Mouse (Mus musculus) heart, embryonic 14.5 days (tissue): ENCODE results near the gene Kif7. TPM values are rescaled to one million over a fixed set of nuclear protein-coding genes. Genes with fewer than 3 reads are reported as not detected.

ENCODE experiments used
- ATAC-seq: fragments of 200-750 bp; cut with Nextera tagmentation; 2 replicates; pipeline ENCODE4 v1.8.0; 2017; ENCODE audit warnings: low read depth, moderate TSS enrichment; ENCODE audit not compliant: insufficient number of reproducible peaks, insufficient read depth, low FRiP score
- H3K27ac ChIP-seq, 2 experiments: fragments of 200-500 bp in 1 of 2; fragments of 300-500 bp in 1 of 2; sonication (generic) in 1 of 2; replicated peaks in 1 of 2; 2 replicates each; pipeline ENCODE4 v1.5.1; 2012 to 2014; ENCODE audit warnings: low read depth in 2 of 2, low read length in 2 of 2, control low read depth in 1 of 2, mild to moderate bottlenecking in 1 of 2, mixed read lengths in 1 of 2; ENCODE audit not compliant: control insufficient read depth in 1 of 2, insufficient read depth in 1 of 2
- H3K27me3 ChIP-seq: fragments of 300-500 bp; sonication (generic); 2 replicates; pipeline ENCODE4 v1.6.1; 2014; ENCODE audit warnings: mild to moderate bottlenecking, low read length, control low read depth; ENCODE audit not compliant: control insufficient read depth, insufficient read depth
- H3K36me3 ChIP-seq: fragments of 300-500 bp; sonication (generic); 2 replicates; pipeline ENCODE4 v1.6.1; 2014; ENCODE audit warnings: mild to moderate bottlenecking, control low read depth, low read length, mixed read lengths; ENCODE audit not compliant: control insufficient read depth, insufficient read depth
- H3K4me1 ChIP-seq, 2 experiments: fragments of 200-500 bp in 1 of 2; fragments of 300-500 bp in 1 of 2; sonication (generic) in 1 of 2; 2 replicates each; pipeline ENCODE4 v1.6.1; 2012 to 2014; ENCODE audit warnings: low read length in 2 of 2, control low read depth in 1 of 2, mixed read lengths in 1 of 2; ENCODE audit not compliant: control insufficient read depth in 2 of 2, insufficient read depth in 2 of 2
- H3K4me2 ChIP-seq: fragments of 300-500 bp; sonication (generic); 2 replicates; pipeline ENCODE4 v1.6.1; 2014; ENCODE audit warnings: mild to moderate bottlenecking, low read length
- H3K4me3 ChIP-seq, 2 experiments: fragments of 200-500 bp in 1 of 2; fragments of 300-500 bp in 1 of 2; sonication (generic) in 1 of 2; 2 replicates each; pipeline ENCODE4 v1.5.1; 2012 to 2014; ENCODE audit warnings: low read length in 2 of 2, mild to moderate bottlenecking in 2 of 2, control low read depth in 1 of 2, low read depth in 1 of 2, moderate library complexity in 1 of 2; ENCODE audit not compliant: control insufficient read depth in 1 of 2, insufficient read depth in 1 of 2
- H3K9ac ChIP-seq: fragments of 300-500 bp; sonication (generic); 2 replicates; pipeline ENCODE4 v1.6.1; 2014; ENCODE audit warnings: mild to moderate bottlenecking, low read length
- H3K9me3 ChIP-seq: fragments of 300-500 bp; sonication (generic); 2 replicates; pipeline ENCODE4 v1.6.1; 2016; ENCODE audit warnings: low read length, control low read depth; ENCODE audit not compliant: control insufficient read depth
- WGBS: fragments of 180-500 bp; shearing (Covaris S2); extraction: QIAGEN DNeasy Blood & Tissue Kit; methylation state at CpG from one replicate; pipeline ENCODE4 v1.1.7; 2014; 5-methylcytosine and 5-hydroxymethylcytosine counted together
- polyA plus RNA-seq: library from polyadenylated mRNA; unstranded; fragments of >200 nt; fragmentation: Nextera tagmentation; extraction: Ambion mirVana; gene quantifications from 2 replicates; pipeline ENCODE4 v1.2.1, GENCODE M21; 2014

Gene Kif7
- polyA plus RNA-seq, 1 experiment from 2014 or later = 2.0 TPM

GRCm38 (mm10) chr7:79654185-79654584 lies 61.3 kb downstream of the Kif7 start:
- no peak overlapping the region for H3K4me3 ChIP-seq
- H3K27ac ChIP-seq = no peak overlapping the region
- 67% methylated on average over 1 of the region's 1 CpGs for WGBS
- H3K9me3 ChIP-seq = no peaks in the 10 kb centered on the region
- H3K27me3 ChIP-seq = no peaks in the 10 kb centered on the region
- H3K4me1 ChIP-seq = 0 out of 4 replicates have a peak, but pooled peaks cover 0 to under 1% of the 10 kb centered on the region in 2 experiments
- no peak for ATAC-seq
- H3K4me2 ChIP-seq = no peak overlapping the region
- no peak overlapping the region for H3K9ac ChIP-seq
- H3K36me3 ChIP-seq = no peaks in the 10 kb centered on the region

DNA sequence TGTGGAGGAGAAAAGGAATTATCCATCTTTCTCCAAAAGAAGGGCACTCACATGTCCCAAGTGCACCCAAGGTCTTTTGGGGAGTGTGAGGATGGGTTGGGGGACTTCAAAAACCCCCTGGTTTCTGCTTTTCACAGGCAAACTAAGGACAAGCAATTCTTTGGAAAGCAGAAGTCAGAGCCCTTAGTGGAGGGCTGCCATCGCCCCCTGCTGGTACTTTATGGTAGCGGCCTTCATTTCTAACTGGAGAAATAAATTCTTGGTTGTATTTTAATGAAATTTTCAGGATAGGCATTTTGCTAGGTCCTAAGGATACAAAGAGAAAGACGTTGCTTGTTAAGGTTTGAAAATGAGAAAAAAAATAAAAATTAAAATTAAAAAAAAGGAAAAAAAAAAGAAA lies 66.5 kb downstream of the Kif7 start:
- H3K36me3 ChIP-seq = no peaks in the 10 kb centered on the region
- WGBS = 4% methylated on average over 3 of the region's 3 CpGs
- no peaks in the 10 kb centered on the region for H3K27me3 ChIP-seq
- H3K4me3 ChIP-seq = no peak overlapping the region
- H3K4me1 ChIP-seq = peaks cover 0 to 5% of the 10 kb centered on the region in 2 experiments; a peak in 1 of 4 replicates
- H3K9me3 ChIP-seq = no peaks in the 10 kb centered on the region
- no peak overlapping the region for H3K9ac ChIP-seq
- no peak overlapping the region for H3K4me2 ChIP-seq
- ATAC-seq = no peak
- H3K27ac ChIP-seq = no peak overlapping the region

Other genes starting within 250 kb of the Kif7 start
- gene Polg, start 249.4 kb downstream of the Kif7 start, polyA plus RNA-seq = 26.3 and 31.0 TPM in 2 replicates
- gene Rhcg, start 98.1 kb downstream of the Kif7 start, polyA plus RNA-seq = not detected in 2 replicates
- gene Ticrr, start 55.5 kb downstream of the Kif7 start, polyA plus RNA-seq = 5.1 and 5.3 TPM in 2 replicates
- gene Plin1, start 17.2 kb upstream of the Kif7 start, polyA plus RNA-seq = not detected in 2 replicates
- 9.4 and 9.8 TPM in 2 replicates for gene Pex11a, start 27.4 kb upstream of the Kif7 start, polyA plus RNA-seq
- 0.39 and 0.50 TPM in 2 replicates for gene Wdr93, start 27.4 kb upstream of the Kif7 start, polyA plus RNA-seq
- gene Mesp1, start 78.1 kb upstream of the Kif7 start, polyA plus RNA-seq = not detected in 2 replicates
- gene Mesp2, start 95.0 kb upstream of the Kif7 start, polyA plus RNA-seq = 0.27 and 0.59 TPM in 2 replicates
- 9.0 and 10.4 TPM in 2 replicates for gene Anpep, start 145.3 kb upstream of the Kif7 start, polyA plus RNA-seq
- gene Ap3s2, start 204.9 kb upstream of the Kif7 start, polyA plus RNA-seq = 27.7 and 28.1 TPM in 2 replicates
- 29.4 and 30.2 TPM in 2 replicates for gene Arpin, start 219.6 kb upstream of the Kif7 start, polyA plus RNA-seq